Mouse (Mus musculus) 3T3-L1 (cell line): ENCODE measurements at regions not wholly inside any gene's neighbourhood (a gene's known extent, or its start where the extent isn't known, plus 50 kb on each side); places are given as distances from the start of the nearest gene placed in this dataset.

Source experiments
- DNase-seq: peaks from one replicate; pipeline ENCODE4 v3.0.0-alpha.2; 2015; ENCODE audit warnings: low read depth, low spot score

DNA sequence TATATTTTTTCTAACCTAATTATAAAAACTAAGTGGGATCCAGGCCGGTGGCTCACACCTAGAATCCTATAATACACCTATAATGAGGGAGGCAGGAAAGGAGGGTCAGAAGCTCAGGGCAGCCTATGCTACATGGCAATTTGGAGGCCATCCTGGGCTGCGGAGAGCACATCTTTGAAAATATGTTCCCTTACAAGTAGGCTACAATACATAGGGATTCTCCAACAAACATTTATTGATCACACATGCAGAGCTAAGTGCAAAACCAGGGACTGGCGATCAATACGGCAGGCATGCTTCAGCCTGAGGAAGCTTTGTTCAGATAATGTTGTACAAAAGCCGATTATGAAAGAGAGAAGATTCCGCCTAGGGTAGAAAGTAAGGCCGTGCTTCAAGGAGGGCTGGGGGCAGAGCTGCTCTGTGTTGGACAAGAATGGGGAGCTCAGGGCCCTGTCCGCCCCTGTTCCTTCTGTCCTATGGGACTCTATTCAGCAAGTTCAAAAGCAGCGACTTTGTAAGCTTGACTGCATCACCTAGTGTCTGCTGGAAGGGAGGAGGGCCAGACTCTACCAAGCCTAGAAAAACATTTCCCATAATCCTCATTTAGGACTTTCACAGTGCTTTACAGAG lies 53.4 kb upstream of the Sgk1 start:
- DNase-seq = no peak

DNA sequence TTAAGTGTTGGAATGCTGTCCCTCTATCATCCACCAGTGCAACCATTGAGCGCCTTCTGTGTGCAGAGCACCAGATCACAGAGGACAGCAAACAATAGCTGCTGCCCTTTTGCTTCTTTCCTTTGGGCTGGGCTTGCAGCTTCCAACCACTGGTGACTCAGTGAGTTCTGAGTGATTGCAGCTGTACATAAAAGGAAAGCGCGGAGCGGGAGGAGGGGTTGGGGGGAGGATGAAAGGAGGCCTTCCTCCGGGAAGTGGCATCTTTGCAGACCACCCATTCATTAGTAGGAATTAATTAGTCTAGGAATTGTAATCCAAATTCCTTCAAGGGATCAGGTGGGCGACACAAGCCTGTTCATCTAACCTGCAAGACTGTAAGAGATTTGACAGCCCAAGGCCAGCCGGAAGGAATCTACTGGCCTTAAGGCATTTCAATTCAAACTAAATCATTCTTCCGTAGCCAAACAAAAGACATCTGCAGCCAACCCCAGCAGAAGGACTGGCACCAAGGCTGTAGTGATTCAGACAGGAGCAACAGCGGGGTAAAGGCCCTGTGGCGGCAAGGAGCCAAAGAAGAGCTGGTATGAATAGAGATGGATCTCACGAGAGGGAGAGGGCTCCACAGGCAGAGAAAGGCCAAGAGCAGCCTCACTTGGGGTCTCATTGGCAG lies 52.8 kb upstream of the Sgk1 start:
- DNase-seq = peak; percentile 78

DNA sequence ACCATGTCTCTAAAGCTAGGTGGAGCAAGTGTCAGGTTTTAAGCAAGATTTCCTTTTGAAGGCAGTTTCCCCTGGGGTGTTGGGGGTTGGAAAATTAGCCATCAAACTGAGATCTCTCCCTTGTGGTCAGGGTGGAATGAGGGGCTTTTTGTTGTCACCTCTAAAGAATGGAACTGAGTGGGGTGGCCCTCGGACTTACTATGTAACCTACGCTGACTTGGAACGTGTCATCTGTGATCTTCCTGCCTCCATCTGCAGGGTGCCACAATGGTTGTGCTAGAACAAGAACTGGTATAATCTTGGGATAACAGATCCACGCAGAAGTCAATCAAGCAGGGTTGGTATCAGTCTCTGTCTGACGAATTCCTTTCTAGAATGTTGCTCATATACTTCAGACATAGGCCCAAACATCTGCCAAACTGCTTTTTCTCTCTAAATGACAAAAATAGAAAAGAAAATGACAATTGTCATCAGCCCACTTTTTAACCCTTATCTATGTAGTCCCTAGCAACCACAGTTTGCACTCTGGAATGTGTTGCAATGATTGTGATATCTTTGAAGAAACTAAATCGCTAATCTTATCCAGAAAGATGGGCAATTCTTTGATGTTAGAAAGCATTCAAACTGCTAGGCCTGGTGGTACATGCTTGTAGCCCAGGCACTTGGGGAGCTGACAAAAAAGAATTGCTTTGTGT lies 50.8 kb upstream of the Sgk1 start:
- no peak for DNase-seq
